Mouse (Mus musculus): ENCODE results near the gene Efcab3. TPM values are rescaled to one million over a fixed set of nuclear protein-coding genes. Genes with fewer than 3 reads are reported as not detected.
A peak's percentile ranks its signal among the peaks of the same experiment; 100 is the strongest.

Efcab3 gene
- polyA plus RNA-seq, 1 experiment from 2014 or later: not detected

GRCm38 (mm10) chr11:105143564-105143963 lies 80.2 kb downstream of the Efcab3 start:
- no peak overlapping the region for H3K4me3 ChIP-seq (replicated peaks; ENCODE audit: low read length)
- no peaks in the 10 kb centered on the region for H3K9me3 ChIP-seq (ENCODE audit: control insufficient read depth, low read length)
- H3K4me2 ChIP-seq (ENCODE audit: low read length): no peak overlapping the region
- peaks cover 10% of the 10 kb centered on the region for H3K36me3 ChIP-seq (ENCODE audit: control insufficient read depth, insufficient read depth)
- no peaks in the 10 kb centered on the region for H3K27me3 ChIP-seq (replicated peaks; ENCODE audit: control insufficient read depth, insufficient read depth, low read length)
- H3K4me1 ChIP-seq (replicated peaks; ENCODE audit: control insufficient read depth, insufficient read depth, low read length): no peaks in the 10 kb centered on the region
- H3K9ac ChIP-seq (replicated peaks; ENCODE audit: low read depth, low read length): no peak overlapping the region
- no peak overlapping the region for H3K27ac ChIP-seq (ENCODE audit: low read length)
- no peak for ATAC-seq

- H3K4me1 ChIP-seq (replicated peaks; ENCODE audit: control insufficient read depth, insufficient read depth, low read length): no peaks in the 10 kb centered on the region
- H3K27me3 ChIP-seq (replicated peaks; ENCODE audit: control insufficient read depth, insufficient read depth, low read length): no peaks in the 10 kb centered on the region
- no peak overlapping the region for H3K4me3 ChIP-seq (replicated peaks; ENCODE audit: low read length)
- no peak overlapping the region for H3K9ac ChIP-seq (replicated peaks; ENCODE audit: low read depth, low read length)
- H3K27ac ChIP-seq (ENCODE audit: low read length): no peak overlapping the region
- ATAC-seq: no peak
- no peaks in the 10 kb centered on the region for H3K9me3 ChIP-seq (ENCODE audit: control insufficient read depth, low read length)
- no peak overlapping the region for H3K4me2 ChIP-seq (ENCODE audit: low read length)
- WGBS: 82% methylated on average over 3 of the region's 3 CpGs
- peaks cover 7% of the 10 kb centered on the region for H3K36me3 ChIP-seq (ENCODE audit: control insufficient read depth, insufficient read depth)
Observed at GRCm38 (mm10) chr11:105144084-105144483, 80.7 kb downstream of the Efcab3 start.

GRCm38 (mm10) chr11:105144508-105145210 lies 81.3 kb downstream of the Efcab3 start:
- peaks cover 3% of the 10 kb centered on the region for H3K36me3 ChIP-seq (ENCODE audit: control insufficient read depth, insufficient read depth)
- 84% methylated on average over 11 of the region's 11 CpGs for WGBS
- no peaks in the 10 kb centered on the region for H3K27me3 ChIP-seq (replicated peaks; ENCODE audit: control insufficient read depth, insufficient read depth, low read length)
- no peak overlapping the region for H3K27ac ChIP-seq (ENCODE audit: low read length)
- no peak overlapping the region for H3K4me3 ChIP-seq (replicated peaks; ENCODE audit: low read length)
- no peak overlapping the region for H3K9ac ChIP-seq (replicated peaks; ENCODE audit: low read depth, low read length)
- H3K9me3 ChIP-seq (ENCODE audit: control insufficient read depth, low read length): no peaks in the 10 kb centered on the region
- H3K4me1 ChIP-seq (replicated peaks; ENCODE audit: control insufficient read depth, insufficient read depth, low read length): no peaks in the 10 kb centered on the region
- ATAC-seq: no peak
- H3K4me2 ChIP-seq (ENCODE audit: low read length): no peak overlapping the region

GRCm38 (mm10) chr11:105145211-105145610 lies 81.8 kb downstream of the Efcab3 start:
- ATAC-seq: no peak
- WGBS: 93% methylated on average over 10 of the region's 10 CpGs
- Histone ChIP-seq H3K27me3 (replicated peaks; ENCODE audit: control insufficient read depth, insufficient read depth, low read length) (no peaks in the 10 kb centered on the region), H3K36me3 (ENCODE audit: control insufficient read depth, insufficient read depth) (no peaks in the 10 kb centered on the region; the same call in 1 of the 2 replicates), H3K9me3 (ENCODE audit: control insufficient read depth, low read length) (no peaks in the 10 kb centered on the region), H3K4me3 (replicated peaks; ENCODE audit: low read length) (no peak overlapping the region), H3K27ac (ENCODE audit: low read length) (no peak overlapping the region), H3K9ac (replicated peaks; ENCODE audit: low read depth, low read length) (no peak overlapping the region), H3K4me2 (ENCODE audit: low read length) (no peak overlapping the region), H3K4me1 (replicated peaks; ENCODE audit: control insufficient read depth, insufficient read depth, low read length) (no peaks in the 10 kb centered on the region)

GRCm38 (mm10) chr11:105146593-105146992 lies 83.2 kb downstream of the Efcab3 start, which contains the start of gene Gm10842:
Gm10842 (plus strand) TSS chr11:105146893.
- 81% methylated on average over 3 of the region's 3 CpGs for whole genome bisulfite sequencing
- Histone ChIP-seq H3K9ac (replicated peaks; ENCODE audit: low read depth, low read length) (no peak within 1 kb of the TSS), H3K27ac (ENCODE audit: low read length) (no peak within 1 kb of the TSS), H3K4me1 (replicated peaks; ENCODE audit: control insufficient read depth, insufficient read depth, low read length) (0 out of 2 replicates have a peak, but pooled peaks cover 3% of the 10 kb centered on the region), H3K4me3 (replicated peaks; ENCODE audit: low read length) (no peak within 1 kb of the TSS), H3K36me3 (ENCODE audit: control insufficient read depth, insufficient read depth) (no peaks in the 10 kb centered on the region), H3K9me3 (ENCODE audit: control insufficient read depth, low read length) (no peaks in the 10 kb centered on the region), H3K27me3 (replicated peaks; ENCODE audit: control insufficient read depth, insufficient read depth, low read length) (no peaks in the 10 kb centered on the region), H3K4me2 (ENCODE audit: low read length) (no peak within 1 kb of the TSS)
- ATAC-seq: no peak

- H3K9ac ChIP-seq (replicated peaks; ENCODE audit: low read depth, low read length): no peak overlapping the region
- H3K36me3 ChIP-seq (ENCODE audit: control insufficient read depth, insufficient read depth): no peaks in the 10 kb centered on the region
- WGBS: 89% methylated on average over 3 of the region's 3 CpGs
- no peak overlapping the region for H3K27ac ChIP-seq (ENCODE audit: low read length)
- no peaks in the 10 kb centered on the region for H3K27me3 ChIP-seq (replicated peaks; ENCODE audit: control insufficient read depth, insufficient read depth, low read length)
- no peak overlapping the region for H3K4me2 ChIP-seq (ENCODE audit: low read length)
- no peak overlapping the region for H3K4me3 ChIP-seq (replicated peaks; ENCODE audit: low read length)
- no peaks in the 10 kb centered on the region for H3K9me3 ChIP-seq (ENCODE audit: control insufficient read depth, low read length)
- H3K4me1 ChIP-seq (replicated peaks; ENCODE audit: control insufficient read depth, insufficient read depth, low read length): 0 out of 2 replicates have a peak, but pooled peaks cover 3% of the 10 kb centered on the region
- ATAC-seq: no peak
Observed at GRCm38 (mm10) chr11:105149353-105149752, 86.0 kb downstream of the Efcab3 start.

GRCm38 (mm10) chr11:105149766-105150165 lies 86.4 kb downstream of the Efcab3 start:
- no peak overlapping the region for H3K27ac ChIP-seq (ENCODE audit: low read length)
- 0 out of 2 replicates have a peak, but pooled peaks cover 3% of the 10 kb centered on the region for H3K4me1 ChIP-seq (replicated peaks; ENCODE audit: control insufficient read depth, insufficient read depth, low read length)
- H3K27me3 ChIP-seq (replicated peaks; ENCODE audit: control insufficient read depth, insufficient read depth, low read length): no peaks in the 10 kb centered on the region
- no peak overlapping the region for H3K4me3 ChIP-seq (replicated peaks; ENCODE audit: low read length)
- H3K4me2 ChIP-seq (ENCODE audit: low read length): no peak overlapping the region
- no peaks in the 10 kb centered on the region for H3K9me3 ChIP-seq (ENCODE audit: control insufficient read depth, low read length)
- WGBS: 100% methylated on average over 1 of the region's 1 CpGs
- ATAC-seq: no peak
- H3K9ac ChIP-seq (replicated peaks; ENCODE audit: low read depth, low read length): no peak overlapping the region
- H3K36me3 ChIP-seq (ENCODE audit: control insufficient read depth, insufficient read depth): no peaks in the 10 kb centered on the region

- Histone ChIP-seq H3K4me1 (replicated peaks; ENCODE audit: control insufficient read depth, insufficient read depth, low read length) (0 out of 2 replicates have a peak, but pooled peaks cover 3% of the 10 kb centered on the region), H3K36me3 (ENCODE audit: control insufficient read depth, insufficient read depth) (no peaks in the 10 kb centered on the region), H3K27ac (ENCODE audit: low read length) (no peak overlapping the region), H3K4me3 (replicated peaks; ENCODE audit: low read length) (no peak overlapping the region), H3K27me3 (replicated peaks; ENCODE audit: control insufficient read depth, insufficient read depth, low read length) (no peaks in the 10 kb centered on the region), H3K4me2 (ENCODE audit: low read length) (no peak overlapping the region), H3K9ac (replicated peaks; ENCODE audit: low read depth, low read length) (no peak overlapping the region), H3K9me3 (ENCODE audit: control insufficient read depth, low read length) (no peaks in the 10 kb centered on the region)
- WGBS: 57% methylated on average over 4 of the region's 4 CpGs
- no peak for ATAC-seq
Observed at GRCm38 (mm10) chr11:105150691-105151090, 87.3 kb downstream of the Efcab3 start.

GRCm38 (mm10) chr11:105151226-105152016 lies 88.0 kb downstream of the Efcab3 start:
- H3K9ac ChIP-seq (replicated peaks; ENCODE audit: low read depth, low read length): no peak overlapping the region; the same call in 1 of the 2 replicates
- peak overlapping the region; percentile 17; the same call in 1 of the 2 replicates for H3K4me2 ChIP-seq (ENCODE audit: low read length)
- H3K27me3 ChIP-seq (replicated peaks; ENCODE audit: control insufficient read depth, insufficient read depth, low read length): no peaks in the 10 kb centered on the region
- H3K36me3 ChIP-seq (ENCODE audit: control insufficient read depth, insufficient read depth): no peaks in the 10 kb centered on the region
- H3K4me3 ChIP-seq (replicated peaks; ENCODE audit: low read length): no peak overlapping the region
- H3K27ac ChIP-seq (ENCODE audit: low read length): no peak overlapping the region
- H3K9me3 ChIP-seq (ENCODE audit: control insufficient read depth, low read length): no peaks in the 10 kb centered on the region
- ATAC-seq: no peak
- 0 out of 2 replicates have a peak, but pooled peaks cover 3% of the 10 kb centered on the region for H3K4me1 ChIP-seq (replicated peaks; ENCODE audit: control insufficient read depth, insufficient read depth, low read length)
- 25% methylated on average over 18 of the region's 19 CpGs for WGBS

Measured in forebrain, embryonic 16.5 days (tissue).